8 mouse cellular contexts compared by ENCODE assay signal in the genomic region with DNA sequence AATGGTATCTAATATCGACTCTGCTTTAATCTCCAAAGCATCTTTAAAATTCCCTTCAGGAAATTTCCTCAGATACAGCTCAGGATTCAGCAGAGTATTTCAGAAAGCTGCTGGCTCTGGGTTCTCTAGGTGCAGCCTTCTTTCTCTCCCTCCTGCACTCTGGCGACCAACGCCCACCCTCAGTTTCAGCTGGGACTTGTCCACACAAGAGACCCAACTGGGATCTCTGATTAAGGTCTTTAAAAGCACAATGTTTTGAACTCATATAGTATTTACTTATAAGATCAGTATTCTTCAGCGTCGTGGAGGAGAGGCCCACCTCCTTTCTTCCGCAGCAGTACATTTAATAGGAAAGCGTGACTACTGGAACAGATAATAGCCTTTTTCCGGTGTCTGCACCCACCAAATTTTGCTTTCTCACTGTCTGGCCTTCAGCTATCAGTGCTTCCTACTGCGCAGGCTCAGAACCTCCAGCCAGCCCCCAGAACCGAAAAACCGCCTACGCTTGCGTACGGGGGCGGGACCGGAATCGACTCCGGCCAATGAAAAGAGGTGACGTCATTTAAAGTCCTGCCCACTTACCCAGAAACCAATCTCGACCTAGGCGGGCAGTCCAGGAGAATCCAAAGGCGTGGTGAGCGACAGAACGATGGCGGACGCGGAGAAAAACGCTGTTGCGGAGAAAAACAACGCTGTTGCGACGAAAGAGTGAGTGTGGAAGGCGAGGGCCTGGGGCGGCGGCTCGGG. TPM values are rescaled to one million over a fixed set of nuclear protein-coding genes. Genes with fewer than 3 reads are reported as not detected.
DNase-seq lines count a peak whose midpoint lies in the region; ATAC-seq lines count a peak whose summit lies in the region.

A gene (plus strand): TSS at position 576 of the 747 bp plus-strand sequence.

- peak; percentile 98 for DNase-seq in CD4-positive, CD25-positive, alpha-beta regulatory T cell, adult 2 months (ENCODE audit: low read depth, low spot score)
- DNase-seq in fat pad, adult 2 months (ENCODE audit: extremely low read depth, low read depth, low spot score), result peak; percentile 84
- DNase-seq in kidney, postnatal 10 days, result peak; percentile 97
- DNase-seq in natural killer cell, adult 2 months (ENCODE audit: low spot score in 2 of 2), result peak; percentile 96

- ATAC-seq in heart, embryonic 13.5 days (ENCODE audit: extremely low read depth, insufficient number of reproducible peaks, low FRiP score, low TSS enrichment), result peak; percentile 99
- peak; percentile 97 for ATAC-seq in liver, embryonic 12.5 days
- peak; percentile 99 for ATAC-seq in stomach, embryonic 15.5 days (ENCODE audit: insufficient read depth, low FRiP score, low read depth)

- 0 out of 2 replicates have a peak, but pooled peaks cover 10% of the 10 kb centered on the region for H3K4me1 ChIP-seq in brown adipose tissue, adult 24 weeks (ENCODE audit: control insufficient read depth, insufficient read depth, insufficient read length, low read length)
- H3K4me1 ChIP-seq in heart, embryonic 13.5 days, result peaks cover 26% of the 10 kb centered on the region
- H3K4me1 ChIP-seq in liver, embryonic 12.5 days, result peaks cover 30% of the 10 kb centered on the region
- peaks cover 5% of the 10 kb centered on the region; the same call in 1 of the 2 replicates for H3K4me1 ChIP-seq in stomach, embryonic 15.5 days

- H3K4me2 ChIP-seq in heart, embryonic 13.5 days, result peak within 1 kb of the TSS; percentile 79
- peak within 1 kb of the TSS; percentile 80 for H3K4me2 ChIP-seq in liver, embryonic 12.5 days
- peak within 1 kb of the TSS; percentile 71 for H3K4me2 ChIP-seq in stomach, embryonic 15.5 days

- H3K27ac ChIP-seq in brown adipose tissue, adult 24 weeks (replicated peaks; ENCODE audit: low read depth, low read length), result peak within 1 kb of the TSS; percentile 75
- H3K27ac ChIP-seq in heart, embryonic 13.5 days (replicated peaks), result peak within 1 kb of the TSS; percentile 96
- peak within 1 kb of the TSS; percentile 98 for H3K27ac ChIP-seq in liver, embryonic 12.5 days
- H3K27ac ChIP-seq in stomach, embryonic 15.5 days, result peak within 1 kb of the TSS; percentile 95

- peak within 1 kb of the TSS; percentile 88 for H3K4me3 ChIP-seq in brown adipose tissue, adult 24 weeks (ENCODE audit: insufficient read depth, low read depth, low read length)
- peak within 1 kb of the TSS; percentile 90 for H3K4me3 ChIP-seq in heart, embryonic 13.5 days
- H3K4me3 ChIP-seq in liver, embryonic 12.5 days, result peak within 1 kb of the TSS; percentile 78
- peak within 1 kb of the TSS; percentile 82 for H3K4me3 ChIP-seq in stomach, embryonic 15.5 days (replicated peaks)

- peak within 1 kb of the TSS; percentile 94 for H3K9ac ChIP-seq in heart, embryonic 13.5 days
- H3K9ac ChIP-seq in liver, embryonic 12.5 days, result peak within 1 kb of the TSS; percentile 79
- peak within 1 kb of the TSS; percentile 63 for H3K9ac ChIP-seq in stomach, embryonic 15.5 days

- H3K36me3 ChIP-seq in heart, embryonic 13.5 days, result peaks cover 36% of the 10 kb centered on the region
- peaks cover 33% of the 10 kb centered on the region for H3K36me3 ChIP-seq in liver, embryonic 12.5 days
- peaks cover 18% of the 10 kb centered on the region for H3K36me3 ChIP-seq in stomach, embryonic 15.5 days

- no peaks in the 10 kb centered on the region for H3K9me3 ChIP-seq in heart, embryonic 13.5 days
- H3K9me3 ChIP-seq in liver, embryonic 12.5 days (replicated peaks), result no peaks in the 10 kb centered on the region
- H3K9me3 ChIP-seq in stomach, embryonic 15.5 days, result no peaks in the 10 kb centered on the region

- 2% methylated on average over 36 of the region's 36 CpGs for WGBS in heart, embryonic 13.5 days
- 2% methylated on average over 36 of the region's 36 CpGs for WGBS in liver, embryonic 12.5 days (ENCODE audit: insufficient replicate concordance)
- WGBS in stomach, embryonic 15.5 days, result 2% methylated on average over 36 of the region's 36 CpGs

- no peaks in the 10 kb centered on the region for H3K27me3 ChIP-seq in heart, embryonic 13.5 days (replicated peaks)
- H3K27me3 ChIP-seq in liver, embryonic 12.5 days (replicated peaks), result no peaks in the 10 kb centered on the region
- H3K27me3 ChIP-seq in stomach, embryonic 15.5 days (replicated peaks), result no peaks in the 10 kb centered on the region

RNA-seq across cellular contexts. Expression of the gene that starts here (rescaled TPM):
- 74.3 and 112 TPM in 2 replicates for polyA plus RNA-seq in brown adipose tissue, adult 24 weeks (2012; ENCODE audit: insufficient read depth, insufficient read length, missing spikeins)
- 268 and 283 TPM in 2 replicates for polyA plus RNA-seq in heart, embryonic 13.5 days (2015; fragmentation: Nextera tagmentation; extraction: Ambion mirVana)
- 201 and 209 TPM in 2 replicates for polyA plus RNA-seq in liver, embryonic 12.5 days (2016; fragmentation: Nextera tagmentation; extraction: Ambion mirVana)
- 207 TPM in 2 replicates for polyA plus RNA-seq in stomach, embryonic 15.5 days (2015; fragmentation: Nextera tagmentation; extraction: Ambion mirVana)

Comparison
In these comparisons a context has a peak if more than half of its experiments do, and no peak if none do; other contexts are left out.
1. Peak in every context shown above with its lines: DNase-seq, ATAC-seq, H3K4me3 ChIP-seq and H3K27ac ChIP-seq.